Mouse (Mus musculus) c-Kit-positive CD71-positive TER-119-negative erythroid progenitor cells, embryonic 14.5 days (primary cell): ENCODE measurements around the gene Atp6v1a.
A peak's percentile ranks its signal among the peaks of the same experiment; 100 is the strongest.

Experiments
- DNase-seq: peaks from one replicate; pipeline ENCODE4 v3.0.0-alpha.2; 2013; ENCODE audit warnings: low read depth

Gene Atp6v1a

DNA sequence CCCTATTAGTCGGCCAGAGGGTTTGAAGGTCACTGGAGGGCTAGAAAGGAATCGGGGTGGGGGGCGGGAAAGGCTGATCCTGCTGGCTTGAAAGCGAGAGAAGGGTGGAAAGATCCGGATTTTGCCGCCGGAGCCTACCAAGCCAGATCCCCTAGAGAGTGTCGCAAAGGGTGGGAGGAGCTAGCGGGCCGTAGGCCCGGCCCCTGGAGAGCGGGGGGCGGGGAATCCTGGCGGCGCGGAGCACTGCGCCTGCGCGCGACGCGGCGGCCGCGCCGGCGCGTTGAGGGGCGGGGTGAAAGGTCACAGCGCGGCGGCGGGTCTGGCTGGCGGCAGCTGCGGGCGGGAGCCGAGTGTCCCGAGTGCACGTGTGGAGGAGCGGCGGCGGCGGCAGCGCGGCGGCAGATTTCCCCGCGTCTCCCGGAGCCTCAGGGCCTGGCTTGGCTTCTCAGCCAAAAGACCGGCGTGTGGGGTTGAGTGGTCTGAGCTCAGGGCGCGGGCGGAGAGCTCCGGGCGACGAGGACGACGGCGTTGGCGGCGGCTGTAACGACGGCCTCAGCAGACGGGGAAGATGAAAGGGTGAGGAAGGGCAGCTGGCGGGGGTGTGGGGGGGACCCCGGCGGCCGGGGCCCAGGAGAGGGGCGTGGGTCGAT lies at the start of gene Atp6v1a, which contains the start of gene Naa50:
Gene Atp6v1a, minus strand, starts transcription at position 170 of the 650 bp plus-strand sequence.
Gene Naa50, plus strand, starts transcription at position 295 of the 650 bp plus-strand sequence.
- peak; percentile 74 for DNase-seq

DNA sequence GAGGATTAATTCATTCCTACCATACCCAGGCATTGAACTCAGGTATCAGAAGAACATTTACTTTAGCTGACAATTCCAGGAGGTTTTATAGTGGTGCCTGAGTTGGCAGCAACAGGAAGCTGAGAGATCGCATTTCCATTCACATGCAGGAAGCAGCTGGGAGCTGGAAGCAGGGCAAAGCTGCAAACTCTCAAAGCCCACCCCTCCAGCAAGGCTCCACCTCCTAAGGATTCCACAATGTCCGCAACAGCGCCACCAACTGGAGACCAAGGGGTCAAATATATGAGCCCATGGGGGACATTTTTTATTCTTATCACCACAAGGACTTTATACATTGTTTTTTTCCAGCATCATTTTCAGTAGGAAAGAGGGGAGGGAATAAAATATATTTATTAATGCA lies 49.3 kb upstream of the Atp6v1a start:
- DNase-seq, result no peak

DNA sequence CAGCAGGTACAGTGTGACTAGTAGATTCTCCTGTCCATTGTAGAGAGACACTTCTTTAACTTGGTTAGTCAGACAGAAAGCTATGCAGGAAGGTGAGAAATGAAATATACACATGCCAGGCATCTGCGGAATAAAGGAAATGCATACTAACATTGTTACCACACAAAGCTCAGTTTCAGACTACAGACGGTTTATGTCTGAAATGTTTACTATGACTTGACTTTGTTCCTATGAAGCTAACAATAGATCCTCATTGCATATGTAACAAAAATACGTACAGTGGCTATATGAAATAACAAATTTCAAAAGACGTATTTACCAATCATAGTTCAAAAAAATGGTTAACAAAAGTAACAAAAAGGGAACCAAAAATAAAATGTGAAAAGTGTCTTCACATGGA lies 47.7 kb upstream of the Atp6v1a start:
- DNase-seq, result no peak

DNA sequence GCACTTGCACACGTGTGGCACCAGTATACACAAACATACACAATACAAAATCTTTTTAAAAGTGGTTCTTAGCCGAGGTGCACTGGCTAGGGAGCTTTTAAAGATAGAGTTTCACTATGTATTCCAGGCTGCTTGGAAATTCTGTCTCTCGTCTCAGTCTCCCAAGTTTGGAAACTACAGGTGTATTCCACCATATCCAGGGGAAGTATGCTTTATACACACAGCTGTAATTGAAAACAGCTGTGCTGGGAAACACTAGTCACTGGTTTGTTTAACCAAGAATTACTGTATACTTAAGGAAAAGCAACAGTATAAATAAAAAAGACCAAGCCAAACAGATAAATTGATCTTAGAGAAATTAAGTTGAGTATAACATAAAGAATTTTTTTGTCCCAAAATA lies 45.3 kb upstream of the Atp6v1a start:
- no peak for DNase-seq

DNA sequence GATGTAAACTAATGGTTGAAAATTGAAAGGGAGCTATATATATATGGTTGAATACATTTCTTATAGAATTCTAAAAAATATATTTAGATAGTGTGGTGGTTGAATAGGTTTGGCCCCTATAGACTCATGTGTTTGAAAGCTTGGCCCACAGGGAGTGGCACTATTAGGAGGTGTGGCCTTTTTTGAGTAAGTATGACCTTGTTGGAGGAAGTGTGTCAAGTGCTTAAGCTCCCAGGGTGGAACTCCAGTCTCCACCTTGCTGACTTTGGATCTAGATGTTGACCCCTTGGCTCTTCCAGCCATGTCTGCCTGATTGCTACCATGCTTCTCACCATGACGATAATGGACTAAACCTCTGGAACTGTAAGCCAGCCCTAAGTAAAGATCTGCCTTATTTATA lies 43.1 kb upstream of the Atp6v1a start:
- DNase-seq, result no peak

DNA sequence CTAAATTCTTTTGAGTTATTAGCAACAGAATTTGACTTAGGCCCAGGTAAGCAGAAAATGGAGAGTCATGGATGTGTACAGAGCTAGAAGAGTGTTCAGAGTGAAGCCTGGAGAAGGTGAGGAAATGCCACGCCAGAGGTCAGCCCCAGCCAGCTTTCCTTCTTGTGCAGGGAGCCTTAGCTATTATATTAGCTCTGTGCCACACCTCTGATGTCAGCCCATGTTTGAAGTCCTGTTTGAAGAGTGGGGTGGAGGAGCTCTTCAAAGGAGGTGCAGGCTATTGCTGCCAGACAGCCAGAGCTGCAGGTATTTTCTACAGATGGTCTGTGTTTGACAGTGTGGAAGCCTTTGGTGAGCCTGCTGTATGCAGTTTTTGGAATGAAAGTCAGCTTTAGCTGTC lies 39.0 kb upstream of the Atp6v1a start:
- no peak for DNase-seq

DNA sequence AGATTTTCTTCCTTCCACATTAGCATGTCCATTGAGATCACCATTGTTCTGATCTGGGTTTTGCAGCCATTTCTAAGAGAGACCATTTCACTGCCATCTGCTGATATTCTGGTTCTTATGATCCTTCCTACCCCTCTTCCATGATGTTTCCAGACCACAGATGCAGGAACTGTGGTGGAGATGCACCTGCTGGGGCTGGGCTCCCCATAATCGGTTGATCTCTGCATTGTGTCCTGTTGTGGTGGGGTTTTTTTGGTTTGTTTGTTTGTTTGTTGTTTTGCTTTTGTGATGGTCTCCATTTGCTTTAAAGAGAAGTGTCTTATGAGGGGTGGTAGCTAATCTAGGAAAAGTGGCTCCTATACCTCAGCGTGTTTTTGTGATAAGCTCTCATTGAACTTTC lies 37.0 kb upstream of the Atp6v1a start:
- DNase-seq, result no peak

DNA sequence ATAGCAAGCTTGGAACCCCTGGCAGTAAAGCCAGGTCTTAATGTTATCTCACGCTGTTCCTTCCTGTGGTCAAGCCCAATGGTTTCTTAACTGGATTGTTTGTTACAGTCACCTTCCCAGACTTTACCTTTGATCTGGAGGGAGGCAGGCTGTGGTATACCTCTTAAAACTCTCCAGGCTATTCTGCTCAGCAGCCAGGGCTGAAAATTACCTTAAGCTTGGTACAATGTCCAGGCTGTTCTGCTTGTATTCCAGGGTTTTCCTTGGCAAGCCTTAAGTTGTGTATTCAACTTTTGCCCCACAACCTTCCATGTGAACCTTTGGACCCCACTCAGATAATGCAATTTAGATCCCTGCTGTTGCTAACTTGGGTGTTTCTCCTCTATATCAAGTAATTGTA lies 35.5 kb upstream of the Atp6v1a start:
- no peak for DNase-seq

DNA sequence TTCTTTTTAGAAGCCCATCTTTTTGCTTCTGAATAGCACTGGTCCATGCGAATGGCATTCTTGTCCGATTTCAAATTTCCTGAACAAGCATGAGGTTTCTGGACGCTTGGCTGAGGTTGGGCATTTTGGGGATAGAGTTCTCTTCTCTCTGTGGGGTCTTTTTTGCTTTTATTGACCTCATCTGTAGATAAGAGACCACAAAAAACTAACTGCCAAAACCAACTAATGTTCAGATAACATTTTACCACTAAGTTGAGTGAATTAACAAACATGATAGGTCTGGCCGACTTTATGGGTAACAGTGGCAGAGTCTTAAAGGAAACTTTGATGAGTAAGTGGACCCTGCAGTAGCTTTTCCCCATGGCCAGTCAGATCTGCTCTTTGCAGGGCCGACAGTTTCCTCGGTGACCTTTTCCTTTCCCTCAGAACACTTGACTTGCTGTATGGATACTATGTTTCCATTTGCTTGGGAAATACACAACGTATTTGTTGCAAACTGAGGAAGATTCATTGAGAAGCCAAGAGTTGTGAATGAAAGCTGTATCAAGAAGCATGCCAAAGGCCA lies 34.5 kb upstream of the Atp6v1a start:
- DNase-seq, result no peak

DNA sequence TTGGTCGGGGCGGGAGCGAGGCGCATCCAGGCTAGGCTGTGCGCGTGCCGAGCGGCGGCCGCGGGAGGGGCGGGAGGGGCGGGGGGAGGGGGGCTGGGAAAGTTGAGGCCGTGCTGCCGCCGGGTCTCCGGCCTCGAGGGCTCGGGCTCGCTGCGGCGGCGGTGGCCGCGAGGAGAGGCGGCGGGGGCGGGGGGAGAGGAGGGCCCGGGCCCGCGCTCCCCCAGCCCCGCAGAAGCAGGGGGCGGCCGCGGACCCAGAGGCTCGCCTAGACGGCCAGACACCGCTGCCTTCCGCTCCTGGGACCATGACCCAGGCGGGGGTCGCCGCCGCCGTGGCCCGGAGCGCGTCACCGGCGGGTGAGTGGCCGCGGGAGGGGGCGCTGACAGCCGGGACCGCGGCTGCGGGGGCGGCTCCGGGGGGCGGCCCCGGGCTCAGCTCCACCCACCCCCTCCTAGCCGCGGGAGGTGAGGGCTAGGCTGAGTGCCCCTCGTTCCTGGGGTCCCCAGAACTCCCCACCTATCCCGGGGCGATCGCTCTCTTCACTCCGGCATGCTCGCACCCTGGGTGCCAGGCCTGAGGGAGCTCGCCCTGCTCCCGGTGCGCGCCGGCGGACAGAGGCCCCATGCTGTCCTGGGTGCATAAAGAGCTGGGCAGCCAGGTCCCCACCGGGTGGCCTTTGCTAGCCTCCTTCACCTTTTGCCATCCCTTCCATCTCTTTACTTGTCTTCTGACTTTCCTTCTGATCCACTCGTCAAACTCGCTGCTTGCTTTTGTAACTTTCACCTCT lies 33.8 kb upstream of the Atp6v1a start, which contains the start of gene Usf3:
Gene Usf3, plus strand, starts transcription at position 92 of the 787 bp plus-strand sequence.
- DNase-seq, result peak; percentile 30

DNA sequence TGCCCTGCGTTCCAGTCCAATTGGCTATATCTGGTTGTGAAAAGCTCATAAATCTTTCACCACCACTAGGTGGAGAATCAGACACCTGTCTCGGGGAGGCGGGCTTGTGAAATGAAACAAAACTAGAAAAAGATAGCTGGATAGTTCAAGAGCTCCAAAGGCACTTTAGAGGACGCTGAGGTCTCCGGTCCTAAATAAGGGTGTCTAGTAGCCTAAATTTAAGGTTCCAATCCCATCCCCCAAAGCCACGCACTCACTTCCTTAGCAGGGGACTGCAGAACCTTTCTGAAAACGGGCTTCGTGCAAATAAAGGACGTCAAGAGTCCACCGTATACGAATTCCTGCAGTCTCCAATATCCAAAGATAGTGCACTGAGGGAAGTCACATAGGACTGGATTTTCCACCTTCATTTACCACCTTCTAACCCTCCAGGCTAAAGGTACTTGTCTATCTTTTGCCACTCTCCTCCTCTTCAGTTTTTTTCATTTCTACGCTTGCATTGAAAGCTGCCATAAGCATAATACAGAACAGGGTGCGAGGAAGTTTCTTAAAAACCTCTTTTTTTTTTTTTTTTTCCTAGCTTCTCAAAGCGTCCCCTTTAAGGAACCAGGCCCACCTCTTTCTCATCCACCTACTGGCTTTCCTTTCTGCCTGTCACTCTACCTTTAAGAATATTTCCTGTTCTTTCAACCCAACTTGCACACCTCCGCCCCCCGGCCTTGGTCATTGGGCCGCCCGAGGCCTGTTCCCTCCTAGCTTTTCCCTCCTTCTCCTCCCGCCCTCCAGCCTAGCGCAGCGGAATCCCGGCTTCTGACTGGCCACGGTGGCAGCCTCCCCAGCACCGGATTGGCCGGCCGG lies 33.0 kb upstream of the Atp6v1a start:
- DNase-seq, result peak; percentile 96

DNA sequence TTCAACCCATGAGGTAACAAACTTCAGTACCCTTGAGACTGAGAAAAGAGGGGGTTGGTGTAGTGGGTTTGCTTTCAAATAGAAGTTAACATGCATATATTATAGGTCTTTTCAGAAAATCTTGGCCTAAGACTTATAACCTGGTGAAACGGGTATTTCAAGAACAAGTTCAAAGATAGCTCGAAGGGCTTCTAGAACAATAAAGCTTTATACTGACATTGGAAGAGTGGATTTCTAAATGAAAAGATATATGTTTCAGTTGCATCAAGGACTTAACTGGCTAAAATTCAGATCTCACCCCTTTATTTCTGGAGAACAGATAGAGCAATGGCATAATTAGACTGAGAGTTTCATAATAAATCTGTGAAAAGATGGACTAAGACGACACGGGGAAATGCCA lies 29.5 kb upstream of the Atp6v1a start:
- no peak for DNase-seq

DNA sequence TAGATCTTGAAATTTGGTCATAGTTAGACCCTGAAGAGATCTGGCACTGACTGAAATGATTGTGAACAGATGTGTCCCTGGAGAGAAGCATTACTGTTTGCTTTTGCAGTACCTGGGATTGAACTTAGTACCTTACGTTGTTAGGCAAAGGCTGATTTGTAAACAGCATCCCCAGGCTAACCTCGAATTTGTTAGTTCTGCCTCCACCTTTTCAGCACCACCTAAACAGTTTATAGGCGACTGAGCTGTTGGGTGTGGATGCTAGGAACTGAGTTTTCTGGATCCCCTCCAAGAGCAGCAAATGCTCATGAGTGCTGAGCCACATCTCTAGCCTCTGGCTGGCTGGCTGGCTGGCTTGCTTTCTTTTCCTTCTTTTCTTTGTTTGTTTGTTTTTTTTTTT lies 25.7 kb upstream of the Atp6v1a start:
- no peak for DNase-seq

DNA sequence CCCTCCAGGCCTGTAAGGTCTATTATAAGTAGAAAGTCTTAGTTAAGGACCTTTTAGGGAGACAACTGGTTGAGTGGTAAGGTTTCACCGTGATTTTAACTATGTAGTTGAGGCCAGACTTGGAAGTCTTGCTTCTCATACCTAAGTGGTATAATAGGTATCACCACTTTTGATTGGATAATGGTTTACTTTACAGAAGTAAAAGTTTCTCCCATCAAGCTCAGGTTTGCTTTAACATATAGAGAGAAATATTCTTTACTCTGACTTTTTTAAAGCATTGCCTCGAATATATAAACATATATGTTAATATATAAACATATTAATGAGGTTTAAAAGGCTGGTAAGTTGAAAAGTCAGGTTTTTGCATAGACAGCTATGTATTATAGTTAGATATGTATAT lies 24.3 kb upstream of the Atp6v1a start:
- DNase-seq, result no peak

DNA sequence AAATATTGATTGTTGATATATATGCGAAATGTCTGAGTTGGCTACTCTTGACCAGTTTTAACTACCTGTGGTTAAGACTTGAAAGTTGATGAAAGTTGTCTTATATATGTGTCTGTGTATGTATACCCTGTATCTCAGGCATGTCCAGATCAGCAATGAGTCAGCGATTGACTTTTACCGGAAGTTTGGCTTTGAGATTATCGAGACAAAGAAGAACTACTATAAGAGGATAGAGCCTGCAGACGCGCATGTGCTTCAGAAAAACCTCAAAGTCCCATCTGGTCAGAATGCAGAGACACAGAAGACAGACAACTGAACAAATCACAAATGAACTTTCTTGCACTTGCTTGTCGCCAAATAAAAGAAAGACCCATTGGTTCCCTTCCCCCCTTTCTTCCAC lies 19.8 kb upstream of the Atp6v1a start:
- no peak for DNase-seq

DNA sequence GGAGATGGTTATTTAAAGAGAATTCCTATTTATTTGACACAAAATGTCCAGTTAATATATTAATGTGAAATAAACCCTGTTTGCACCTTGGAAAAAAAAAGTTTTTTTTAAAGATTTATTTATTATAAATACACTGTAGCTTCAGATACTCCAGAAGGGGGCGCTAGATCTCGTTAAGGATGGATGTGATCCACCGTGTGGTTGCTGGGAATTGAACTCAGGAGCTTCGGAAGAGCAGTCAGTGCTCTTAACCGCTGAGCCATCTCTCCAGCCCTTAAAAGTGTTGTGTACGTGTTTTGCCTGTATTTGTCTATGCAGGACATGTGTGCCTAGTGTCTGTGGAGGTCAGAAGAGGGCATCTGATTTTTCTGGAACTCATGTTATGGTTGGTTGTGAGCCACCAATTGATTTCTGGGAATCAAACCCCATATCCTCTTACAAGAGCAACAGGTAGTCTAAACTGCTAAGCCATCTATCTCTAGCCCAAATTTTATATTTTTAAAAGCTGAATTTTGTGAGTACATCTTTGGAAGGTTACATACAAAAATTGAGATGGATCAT lies 15.1 kb upstream of the Atp6v1a start:
- no peak for DNase-seq

DNA sequence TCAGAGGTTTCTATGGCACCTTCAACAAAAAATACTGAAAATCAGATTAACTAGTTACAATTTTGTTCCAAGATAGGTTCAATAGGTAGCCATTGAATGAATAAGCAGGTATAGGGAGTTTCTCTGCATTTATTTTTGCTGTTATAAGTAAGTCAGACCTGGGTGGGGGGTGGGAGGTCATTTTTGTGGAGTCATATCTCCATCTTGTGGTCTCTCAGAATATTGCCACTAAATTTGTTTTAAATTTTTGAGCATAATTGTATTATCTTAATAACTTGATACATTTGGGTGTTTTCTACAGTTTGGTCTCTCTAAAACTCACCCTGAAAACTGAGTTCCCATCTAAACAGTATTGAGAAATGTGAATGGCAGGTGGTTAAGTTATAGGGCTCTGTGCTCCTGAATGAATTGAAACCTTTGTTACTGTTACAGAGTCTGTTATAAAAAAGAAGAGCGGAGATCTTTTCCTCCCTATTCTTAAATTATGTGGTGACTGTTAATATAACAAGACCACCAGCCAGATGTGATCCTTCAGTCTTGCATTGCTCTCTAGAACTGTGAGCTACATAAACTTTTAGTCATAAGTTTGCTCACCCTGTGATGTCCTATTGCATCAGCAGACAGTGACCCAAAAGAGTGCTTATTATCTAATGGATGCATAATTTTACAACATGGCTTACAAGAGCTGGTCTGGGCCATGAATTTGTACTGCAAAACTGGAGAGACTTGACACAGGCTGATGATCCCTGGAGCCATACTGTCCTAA lies 9.7 kb upstream of the Atp6v1a start:
- DNase-seq, result no peak

DNA sequence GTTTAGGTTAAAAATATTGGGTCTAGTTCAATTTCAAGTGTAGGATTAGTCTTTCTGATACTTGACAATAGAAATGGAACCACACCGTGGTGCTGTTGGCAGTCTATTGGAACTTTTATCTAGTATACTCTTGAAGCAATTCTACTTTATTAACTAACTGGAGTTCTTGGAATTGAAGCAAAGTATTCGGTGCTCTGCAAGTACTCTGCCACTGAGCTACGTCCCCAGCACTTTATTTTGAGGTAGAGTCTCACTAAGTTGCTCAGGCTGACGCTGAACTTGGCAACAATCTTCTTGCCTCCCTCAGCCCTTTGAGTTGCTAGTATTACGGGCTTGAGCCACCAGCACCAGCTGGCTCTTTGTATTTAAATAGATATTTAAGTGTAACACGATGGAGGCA lies 2.0 kb upstream of the Atp6v1a start:
- peak; percentile 53 for DNase-seq

DNA sequence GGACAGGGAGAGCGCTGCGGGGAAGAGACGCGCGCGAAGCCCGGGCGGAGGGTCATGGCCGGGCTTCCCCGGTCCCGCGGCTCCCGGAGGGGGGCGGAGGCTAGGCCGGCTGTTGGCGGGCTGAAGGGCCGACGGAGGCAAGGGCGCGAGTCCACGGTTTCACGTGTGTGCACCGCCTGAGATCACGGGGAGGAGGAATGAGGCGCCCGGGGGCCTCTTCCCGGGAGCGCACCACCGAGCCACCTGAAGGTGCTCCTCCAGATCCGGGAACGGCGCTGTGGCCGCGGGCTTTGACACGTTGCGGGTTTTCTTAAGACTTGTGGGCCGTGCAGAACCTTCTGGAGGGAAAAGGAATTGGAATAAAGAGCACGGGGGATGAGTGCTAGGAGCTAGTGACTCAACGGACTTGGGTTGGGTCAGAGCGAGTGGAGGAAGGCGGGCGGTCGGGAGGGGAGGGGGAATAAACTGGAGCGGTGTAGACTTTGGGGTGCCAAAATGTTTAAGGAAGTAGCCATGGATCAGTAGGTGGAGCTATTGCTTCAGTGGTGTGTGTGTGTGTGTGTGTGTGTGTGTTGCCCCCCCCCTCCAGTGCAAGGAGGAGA lies 782 bp upstream of the Atp6v1a start:
- peak; percentile 74 for DNase-seq

DNA sequence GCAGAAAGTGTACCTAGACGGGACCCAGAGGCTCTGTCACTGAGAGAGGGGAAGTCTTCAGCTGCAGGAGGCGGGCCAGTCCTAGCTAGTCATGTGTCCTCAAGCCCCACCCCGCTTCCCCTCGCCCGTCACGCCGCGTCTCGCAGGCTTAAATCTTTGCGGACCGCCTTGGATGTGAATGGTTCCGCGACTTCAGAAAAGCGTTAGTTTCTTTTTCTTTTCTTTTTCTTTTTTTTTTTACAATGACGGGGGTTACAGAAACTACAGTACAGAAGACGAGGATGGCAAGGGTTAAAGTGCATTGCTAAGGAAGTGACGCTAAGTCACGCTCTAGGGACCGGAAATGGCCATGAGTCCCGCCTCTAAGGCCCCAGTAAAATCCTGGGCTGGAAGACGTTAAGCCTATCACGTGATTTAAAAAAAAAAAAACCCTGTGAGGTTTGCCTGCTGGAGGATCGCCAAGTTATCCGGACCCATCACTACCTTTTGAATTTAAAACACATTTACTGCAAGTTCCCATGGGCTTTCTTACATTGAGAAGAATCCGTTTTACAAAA lies 448 bp downstream of the Atp6v1a start:
- peak; percentile 90 for DNase-seq
